Mouse (Mus musculus) heart, adult 11 months (tissue): ENCODE results near the gene Mras.

Experiments used
- DNase-seq: peaks from one replicate; pipeline ENCODE4 v3.0.0; 2022

Gene Mras

GRCm38 (mm10) chr9:99439064-99439463, 1.9 kb upstream of the Mras start:
- DNase-seq = no peak

DNA sequence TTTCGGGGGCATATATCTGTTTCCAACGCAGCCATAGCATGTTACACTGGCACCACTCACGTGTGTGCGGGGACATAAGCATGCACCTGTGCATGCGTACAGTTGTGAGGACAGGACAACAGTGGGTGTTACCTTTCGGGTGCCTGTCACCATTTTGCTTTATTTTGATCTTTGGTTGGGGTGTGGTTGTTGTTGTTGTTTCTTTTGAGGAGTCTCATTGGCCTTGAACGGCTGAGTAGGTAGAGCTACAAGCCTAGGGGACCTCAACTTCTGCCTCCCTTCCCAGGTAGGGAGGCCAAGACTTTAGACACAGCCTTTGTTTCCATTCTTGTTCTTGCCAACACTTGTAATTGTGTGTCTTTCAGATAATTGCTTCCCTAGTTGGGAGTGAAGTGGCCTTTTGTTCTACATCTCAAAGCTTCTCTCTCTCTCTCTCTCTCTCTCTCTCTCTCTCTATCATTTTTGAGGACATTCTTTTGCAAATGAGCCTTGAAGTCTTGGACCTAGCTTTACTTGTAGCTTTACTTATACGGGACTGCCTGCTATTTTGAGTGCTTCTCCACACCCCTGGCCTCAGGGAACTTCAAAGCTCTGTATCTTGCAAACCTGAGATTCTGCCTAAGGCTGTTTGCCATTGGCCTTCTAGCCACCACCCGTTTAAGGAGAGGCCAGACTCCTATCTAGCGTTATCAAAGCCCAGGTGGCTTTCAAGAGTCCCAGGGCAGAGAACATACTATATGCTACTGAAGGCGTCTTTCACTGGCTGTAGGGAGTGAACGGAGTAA, 792 bp upstream of the Mras start:
- DNase-seq = no peak

DNA sequence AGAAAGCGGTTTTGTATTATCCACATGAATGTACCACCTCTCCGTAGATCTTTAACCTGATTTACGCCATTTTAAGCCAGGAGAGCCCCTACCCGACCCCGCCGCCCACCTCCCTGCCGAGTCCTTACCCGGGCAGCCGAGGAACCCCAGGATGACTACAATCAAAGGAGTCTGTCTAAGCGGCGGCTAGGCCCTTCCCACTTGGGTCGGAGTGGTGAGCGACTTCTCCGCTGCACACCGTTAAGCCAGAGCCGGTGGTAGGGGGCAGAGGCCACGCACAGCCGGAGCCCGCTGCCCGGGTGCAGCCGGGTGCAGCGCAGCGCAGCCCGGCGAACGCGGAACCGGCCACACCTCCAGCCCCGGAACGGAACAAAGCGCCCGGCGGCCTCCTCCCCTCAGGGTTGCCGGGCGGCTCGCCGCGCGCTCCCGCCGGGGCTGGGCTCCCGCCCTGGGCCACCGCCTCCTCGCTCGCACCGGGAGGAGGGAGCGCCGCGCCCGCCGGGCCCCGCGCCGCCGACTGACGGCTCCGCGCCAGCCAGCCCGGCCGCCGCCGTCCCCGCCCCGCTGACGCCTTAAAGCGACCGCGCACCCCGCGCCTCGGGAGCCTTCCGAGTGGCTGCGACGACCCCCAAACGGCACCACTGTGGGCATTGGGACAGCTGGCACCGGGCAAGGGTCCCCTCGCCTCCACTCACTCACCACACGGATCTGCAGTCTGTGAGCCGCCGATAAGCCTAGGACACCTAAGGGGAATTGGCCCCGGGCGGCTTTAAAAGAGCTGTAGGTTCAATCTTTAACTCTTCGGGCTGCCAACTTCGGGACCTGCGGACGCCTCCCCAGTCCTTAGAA, 775 bp downstream of the Mras start:
- DNase-seq = peak; percentile 99

GRCm38 (mm10) chr9:99435619-99436181, 1.5 kb downstream of the Mras start:
- DNase-seq = peak; percentile 93

- peak; percentile 82 for DNase-seq
Measured at GRCm38 (mm10) chr9:99434892-99435618, 2.1 kb downstream of the Mras start.

GRCm38 (mm10) chr9:99432478-99432877, 4.7 kb downstream of the Mras start:
- peak; percentile 79 for DNase-seq

- no peak for DNase-seq
Measured at GRCm38 (mm10) chr9:99431963-99432362, 5.2 kb downstream of the Mras start.

DNA sequence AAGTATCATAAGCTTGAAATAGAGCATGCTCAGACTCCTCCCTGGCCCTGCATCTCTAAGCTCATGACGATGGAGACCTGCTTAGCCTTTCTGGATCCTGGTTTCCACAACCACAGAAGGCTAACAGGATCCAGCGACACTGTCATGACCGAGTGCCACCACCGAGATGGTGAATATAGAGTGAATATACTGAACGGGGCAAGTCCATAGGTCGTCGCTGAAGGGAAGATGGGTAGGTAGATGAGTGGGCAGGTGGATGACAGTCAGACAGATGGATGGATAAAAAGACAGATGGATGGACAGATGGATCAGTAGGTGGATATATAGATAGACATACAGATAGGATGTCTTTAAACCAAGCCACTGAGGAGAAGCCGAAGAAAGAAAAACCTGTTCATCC, 5.8 kb downstream of the Mras start:
- DNase-seq = peak; percentile 76

GRCm38 (mm10) chr9:99430806-99431205, 6.4 kb downstream of the Mras start:
- no peak for DNase-seq

GRCm38 (mm10) chr9:99429845-99430244, 7.3 kb downstream of the Mras start:
- DNase-seq = no peak

DNA sequence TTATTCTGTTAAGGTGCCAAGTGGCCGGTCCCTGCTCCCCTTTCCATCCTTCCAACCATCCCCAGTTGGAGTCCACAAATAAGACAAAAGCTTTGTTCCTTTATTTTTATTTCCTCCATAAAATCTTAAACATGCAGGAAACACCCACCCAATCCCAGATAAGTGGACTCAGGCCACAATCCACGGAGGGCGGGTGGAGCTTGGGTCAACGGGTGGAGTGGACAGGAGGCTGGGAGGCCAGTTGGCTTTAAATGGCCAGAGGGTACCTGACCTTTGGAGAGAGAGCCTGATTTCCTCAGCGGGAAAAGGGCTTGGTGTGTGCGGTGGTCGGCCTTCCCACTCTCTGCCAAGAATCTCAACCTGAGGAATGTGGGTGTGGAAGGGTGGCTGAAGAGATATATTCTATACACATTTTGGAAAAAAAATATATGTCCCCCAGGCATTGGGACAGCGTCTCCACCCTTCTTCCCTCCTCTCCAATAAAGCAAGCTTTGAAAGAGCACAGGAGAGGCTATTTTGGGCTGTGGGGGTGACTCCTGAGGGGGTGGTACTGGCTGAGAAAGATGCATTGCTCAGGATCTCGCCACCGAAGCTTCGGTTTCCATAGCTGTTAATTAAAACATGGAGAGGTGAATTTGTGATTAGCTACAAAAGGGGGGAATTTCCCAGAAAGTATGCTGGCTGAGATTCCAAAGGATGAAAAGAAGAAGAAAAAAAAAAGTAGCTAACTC, 8.4 kb downstream of the Mras start:
- DNase-seq = peak; percentile 93

DNA sequence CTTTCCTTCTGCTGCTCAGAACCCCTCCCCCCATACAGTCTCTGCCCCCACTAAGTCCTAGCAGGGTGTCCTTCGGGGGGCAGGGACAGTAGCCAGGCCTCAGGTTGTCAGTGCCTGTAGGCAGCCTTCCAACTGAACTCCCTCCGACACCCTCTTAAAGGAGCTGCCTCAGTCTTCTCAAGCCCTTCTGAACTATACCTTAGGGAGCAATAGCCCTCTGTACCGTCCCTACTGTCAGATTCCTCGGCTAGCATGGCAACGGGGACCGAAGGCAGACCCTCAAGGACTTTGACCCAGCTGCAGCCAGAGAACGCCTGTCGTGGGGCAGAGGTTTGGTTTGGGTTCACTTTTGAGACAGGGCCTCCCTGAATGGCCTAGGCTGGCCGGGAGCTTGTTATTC, 11.9 kb downstream of the Mras start:
- peak; percentile 79 for DNase-seq

GRCm38 (mm10) chr9:99424574-99424863, 12.7 kb downstream of the Mras start:
- DNase-seq = no peak

- peak; percentile 77 for DNase-seq
Measured at GRCm38 (mm10) chr9:99423692-99424573, 13.2 kb downstream of the Mras start.

DNA sequence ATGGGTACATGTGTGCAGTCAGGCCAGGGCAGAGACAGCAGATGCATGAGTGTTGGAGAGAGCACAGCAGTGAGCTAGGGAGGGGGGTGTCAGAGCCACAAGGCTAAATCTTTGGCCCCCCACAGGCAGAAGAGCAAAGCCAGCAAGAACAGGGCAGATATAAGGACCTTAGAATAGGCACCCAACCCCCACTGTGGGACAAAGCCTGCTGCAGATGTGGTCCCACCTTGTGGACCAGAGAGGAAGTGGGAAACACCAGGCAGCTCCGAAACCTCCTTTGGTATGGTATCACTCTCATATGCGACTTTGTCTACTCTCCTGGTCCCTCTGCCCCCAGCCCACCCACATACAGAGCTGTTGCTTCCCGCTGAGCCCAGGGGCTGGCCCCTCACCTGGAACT, 15.3 kb downstream of the Mras start:
- no peak for DNase-seq

DNA sequence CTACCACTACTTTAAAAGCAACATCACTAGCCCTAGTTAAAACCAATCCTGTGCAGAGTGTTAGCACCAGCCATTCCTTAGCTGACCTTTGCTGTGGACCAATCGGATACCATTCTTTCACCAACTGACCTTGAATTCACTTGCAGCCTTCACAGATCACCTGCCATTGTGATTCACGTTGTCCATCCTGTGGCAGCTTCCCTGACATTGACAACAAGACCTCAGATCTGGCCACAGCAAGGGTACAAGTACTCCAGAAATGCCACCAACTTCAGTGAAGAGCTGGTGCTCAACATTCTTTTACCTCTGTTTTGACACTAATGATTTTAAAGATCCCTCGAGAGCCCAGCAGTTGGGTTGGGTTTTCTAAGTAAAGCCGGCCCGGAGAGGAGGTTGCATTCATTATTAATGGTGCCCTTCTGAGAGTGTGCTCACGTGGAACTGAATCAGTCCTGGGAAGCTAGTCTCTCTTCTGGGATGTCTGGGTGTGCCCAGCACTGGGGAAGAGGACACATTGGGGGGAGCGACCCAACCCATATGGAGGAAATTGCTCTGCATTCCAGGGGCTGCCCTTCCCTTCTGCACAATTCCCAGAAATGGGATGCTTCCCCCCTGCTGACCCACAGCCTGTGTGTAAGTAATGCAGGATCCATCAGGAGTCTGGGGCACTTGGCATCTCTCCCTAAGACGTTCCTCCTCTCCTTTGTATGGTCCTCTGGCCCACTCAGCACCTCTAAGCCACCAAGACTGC, 17.1 kb downstream of the Mras start:
- peak; percentile 92 for DNase-seq

DNA sequence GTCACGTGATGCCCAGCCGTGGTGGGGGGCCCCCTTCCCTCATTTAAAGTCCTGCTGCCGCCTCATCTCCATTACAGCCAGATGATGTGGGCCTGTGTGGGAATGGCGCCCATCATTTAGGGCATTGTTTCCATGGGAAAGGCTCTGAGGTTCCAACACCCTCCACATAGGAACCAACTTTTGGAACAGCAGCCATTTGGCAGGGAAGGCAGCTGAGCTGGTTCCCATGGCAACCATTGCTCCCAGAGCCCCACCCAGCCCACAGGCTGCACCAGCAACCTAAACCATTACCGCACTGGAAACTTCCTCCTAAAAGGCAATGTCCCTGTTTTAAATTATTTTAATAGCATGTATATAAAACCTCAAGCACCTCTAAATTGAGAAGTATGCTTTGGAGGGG, 18.8 kb downstream of the Mras start:
- peak; percentile 90 for DNase-seq

- DNase-seq = no peak
Measured at GRCm38 (mm10) chr9:99417288-99417846, 19.8 kb downstream of the Mras start.

GRCm38 (mm10) chr9:99416809-99417208, 20.4 kb downstream of the Mras start:
- no peak for DNase-seq

GRCm38 (mm10) chr9:99411785-99412184, 25.4 kb downstream of the Mras start:
- DNase-seq = peak; percentile 69
